ENCODE assay signal across 21 mouse cellular contexts in the genomic region with DNA sequence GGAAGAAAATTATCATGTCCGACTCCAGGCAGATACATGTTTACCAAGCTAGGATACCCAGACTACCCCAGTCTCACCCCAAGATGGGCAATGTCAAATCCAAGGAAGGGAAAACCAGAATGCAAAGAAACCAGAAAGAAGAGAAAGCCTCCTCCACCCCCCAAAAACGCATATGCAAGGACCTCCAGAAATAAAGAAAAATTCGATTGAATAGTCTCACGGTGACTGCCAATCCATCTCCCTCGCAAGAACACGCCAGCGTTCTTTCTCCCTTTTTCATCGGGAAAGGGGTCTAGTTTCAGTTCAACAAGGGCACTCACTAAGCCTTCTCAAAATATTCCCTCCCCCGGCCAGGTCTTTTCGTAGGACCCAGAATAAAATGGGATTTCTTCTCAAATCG. TPM values are rescaled to one million over a fixed set of nuclear protein-coding genes. Genes with fewer than 3 reads are reported as not detected.
DNase-seq lines count a peak whose midpoint lies in the region; ATAC-seq and TF ChIP-seq lines count a peak whose summit lies in the region.
"Had no signal": no experiment of that assay in that cellular context is flagged by ENCODE, and none has a peak within 500 bp of the region (broad histone marks: within the 10 kb centered on the region; RNA-seq: fewer than 3 reads in every experiment).

No protein-coding gene starts in this region.

- peak overlapping the region; percentile 3; the same call in 1 of the 2 replicates for H3K4me2 ChIP-seq in forebrain, embryonic 13.5 days
- peak overlapping the region; percentile 71 for H3K4me2 ChIP-seq in hindbrain, embryonic 14.5 days (replicated peaks)
- H3K4me2 ChIP-seq in midbrain, embryonic 14.5 days (ENCODE audit: low read length): peak overlapping the region; percentile 72
- H3K4me2 ChIP-seq: embryonic facial prominence, embryonic 13.5 days; liver, embryonic 12.5 days; lung, embryonic 14.5 days had no signal

- peak overlapping the region; percentile 10 for H3K4me3 ChIP-seq in forebrain, embryonic 13.5 days
- peak overlapping the region; percentile 40 for H3K4me3 ChIP-seq in hindbrain, embryonic 14.5 days (replicated peaks; ENCODE audit: low read length)
- peak overlapping the region; percentile 33 for H3K4me3 ChIP-seq in midbrain, embryonic 14.5 days (replicated peaks; ENCODE audit: low read depth, low read length)
- H3K4me3 ChIP-seq in gastrocnemius, adult 2 months: no peak overlapping the region
- H3K4me3 ChIP-seq: embryonic facial prominence, embryonic 13.5 days; liver, embryonic 12.5 days had no signal

- H3K27ac ChIP-seq in forebrain, embryonic 13.5 days: peak overlapping the region; percentile 31; the same call in 1 of the 2 replicates
- peak overlapping the region; percentile 94 for H3K27ac ChIP-seq in hindbrain, embryonic 14.5 days
- H3K27ac ChIP-seq in midbrain, embryonic 14.5 days (replicated peaks; ENCODE audit: low read depth, low read length): peak overlapping the region; percentile 96
- no peak overlapping the region for H3K27ac ChIP-seq in gastrocnemius, adult 2 months
- H3K27ac ChIP-seq: embryonic facial prominence, embryonic 13.5 days; liver, embryonic 12.5 days; macrophage had no signal

- TF ChIP-seq CTCF in brain, embryonic 14.5 days (IDR thresholded peaks at IDR 0.05; ENCODE audit: borderline replicate concordance, extremely low read depth, insufficient read depth, insufficient read length): no peak
- TF ChIP-seq CTCF in gastrocnemius, adult 2 months (IDR thresholded peaks at IDR 0.05): no peak

- H3K4me1 ChIP-seq in forebrain, embryonic 13.5 days: peaks cover 17% of the 10 kb centered on the region
- H3K4me1 ChIP-seq in hindbrain, embryonic 14.5 days (replicated peaks; ENCODE audit: control insufficient read depth, insufficient read depth, low read length): 0 out of 2 replicates have a peak, but pooled peaks cover 10% of the 10 kb centered on the region
- peaks cover 9% of the 10 kb centered on the region for H3K4me1 ChIP-seq in midbrain, embryonic 14.5 days (ENCODE audit: control insufficient read depth, insufficient read depth, low read length)
- H3K4me1 ChIP-seq: liver, embryonic 12.5 days had no signal

- H3K27me3 ChIP-seq in forebrain, embryonic 13.5 days: peaks cover 96% of the 10 kb centered on the region
- H3K27me3 ChIP-seq in hindbrain, embryonic 14.5 days (ENCODE audit: control insufficient read depth, insufficient read depth, low read length): peaks cover 70% of the 10 kb centered on the region
- H3K27me3 ChIP-seq in midbrain, embryonic 14.5 days (ENCODE audit: control insufficient read depth, insufficient read depth, low read length): peaks cover 52% of the 10 kb centered on the region

- no peak for TF ChIP-seq POLR2A in brain, embryonic 14.5 days (IDR thresholded peaks at IDR 0.05; ENCODE audit: borderline replicate concordance, extremely low read depth, insufficient read depth, insufficient read length, poor library complexity, severe bottlenecking)

- no peaks in the 10 kb centered on the region for H3K36me3 ChIP-seq in forebrain, embryonic 13.5 days (ENCODE audit: poor library complexity, severe bottlenecking)
- H3K36me3 ChIP-seq in hindbrain, embryonic 14.5 days (replicated peaks; ENCODE audit: control insufficient read depth, insufficient read depth): no peaks in the 10 kb centered on the region
- no peaks in the 10 kb centered on the region for H3K36me3 ChIP-seq in midbrain, embryonic 14.5 days (ENCODE audit: control insufficient read depth, insufficient read depth, low read length)
- H3K36me3 ChIP-seq: embryonic facial prominence, embryonic 13.5 days; liver, embryonic 12.5 days had no signal

- intact Hi-C loops in gastrocnemius, adult 2 months (cut with DNase I): no loop called here
- intact Hi-C loops in left cerebral cortex, postnatal 25 days (cut with DNase I): loop anchor here (10.0 kb wide), 1 partner anchor 620 kb away; no protein-coding TSS in a partner anchor

- H3K9ac ChIP-seq in forebrain, embryonic 13.5 days: peak overlapping the region; percentile 13; the same call in 1 of the 2 replicates
- H3K9ac ChIP-seq in hindbrain, embryonic 14.5 days: peak overlapping the region; percentile 72
- H3K9ac ChIP-seq in midbrain, embryonic 14.5 days (replicated peaks; ENCODE audit: low read length): peak overlapping the region; percentile 72
- H3K9ac ChIP-seq: embryonic facial prominence, embryonic 13.5 days; liver, embryonic 12.5 days; lung, embryonic 14.5 days had no signal

- WGBS in forebrain, embryonic 13.5 days: under 1% methylated on average over 11 of the region's 11 CpGs
- 1% methylated on average over 11 of the region's 11 CpGs for WGBS in hindbrain, embryonic 14.5 days
- WGBS in midbrain, embryonic 14.5 days: 1% methylated on average over 11 of the region's 11 CpGs

- DNase-seq in brain, embryonic 14.5 days (ENCODE audit: low read depth): peak; percentile 37
- DNase-seq in hindbrain, embryonic 14.5 days (ENCODE audit: low spot score): no peak
- DNase-seq in midbrain, embryonic 14.5 days: peak; percentile 45
- no peak for DNase-seq in urinary bladder, adult 2 months (ENCODE audit: low spot score)
- DNase-seq in gastrocnemius, adult 2 months: no peak
- DNase-seq in layer of hippocampus, adult 9-11 months: no peak
- DNase-seq in left cerebral cortex, postnatal 25 days (ENCODE audit: low spot score in 2 of 2): no peak

- ATAC-seq in forebrain, embryonic 13.5 days: no peak
- ATAC-seq in hindbrain, embryonic 14.5 days (ENCODE audit: low FRiP score): no peak
- no peak for ATAC-seq in midbrain, embryonic 14.5 days (ENCODE audit: low FRiP score, low TSS enrichment)
- ATAC-seq: liver, embryonic 12.5 days had no signal

- no peaks in the 10 kb centered on the region for H3K9me3 ChIP-seq in forebrain, embryonic 13.5 days (replicated peaks)
- no peaks in the 10 kb centered on the region for H3K9me3 ChIP-seq in hindbrain, embryonic 14.5 days (ENCODE audit: control insufficient read depth, low read length)
- H3K9me3 ChIP-seq in midbrain, embryonic 14.5 days (ENCODE audit: control insufficient read depth, low read length): no peaks in the 10 kb centered on the region
- H3K9me3 ChIP-seq: embryonic facial prominence, embryonic 13.5 days; liver, embryonic 12.5 days had no signal

RNA-seq across cellular contexts. Expression of gene Lhx5, which starts 6.8 kb away (rescaled TPM):
- 9.3 and 30.0 TPM in 2 replicates for polyA plus RNA-seq in brain, embryonic 14.5 days (2012; rRNA removed)
- 9.6 and 16.0 TPM in 2 replicates for polyA plus RNA-seq in forebrain, embryonic 13.5 days (2015; fragmentation: Nextera tagmentation; extraction: Ambion mirVana)
- 20.4 and 23.1 TPM in 2 replicates for polyA plus RNA-seq in hindbrain, embryonic 14.5 days (2014; fragmentation: Nextera tagmentation; extraction: Ambion mirVana)
- 34.1 and 44.9 TPM in 2 replicates for polyA plus RNA-seq in midbrain, embryonic 14.5 days (2014; fragmentation: Nextera tagmentation; extraction: Ambion mirVana)
- not detected in 2 replicates for polyA plus RNA-seq in urinary bladder, adult 2 months (2012; rRNA removed)
- total RNA-seq in gastrocnemius, adult 2 months (2021): not detected
- under 1 TPM; 0.21 to 0.25 TPM for total RNA-seq in left cerebral cortex, postnatal 25 days (2021)
- total RNA-seq: adrenal gland, postnatal 10 days; common myeloid progenitor, adult 5-6 weeks; gastrocnemius, adult 8-10 months; heart, adult 18-20 months; monocyte, adult 5-6 weeks had no signal
- polyA plus RNA-seq: heart, embryonic 14.5 days; liver, embryonic 12.5 days; lung, embryonic 14.5 days; macrophage had no signal

RNA-seq across cellular contexts. Expression of gene Sdsl, which starts 48.0 kb away (rescaled TPM):
- polyA plus RNA-seq in brain, embryonic 14.5 days (2012; rRNA removed): 8.6 and 8.9 TPM in 2 replicates
- 4.8 and 5.1 TPM in 2 replicates for polyA plus RNA-seq in forebrain, embryonic 13.5 days (2015; fragmentation: Nextera tagmentation; extraction: Ambion mirVana)
- 6.1 and 7.7 TPM in 2 replicates for polyA plus RNA-seq in hindbrain, embryonic 14.5 days (2014; fragmentation: Nextera tagmentation; extraction: Ambion mirVana)
- 6.0 TPM in 2 replicates for polyA plus RNA-seq in midbrain, embryonic 14.5 days (2014; fragmentation: Nextera tagmentation; extraction: Ambion mirVana)
- 7.4 and 8.4 TPM in 2 replicates for polyA plus RNA-seq in urinary bladder, adult 2 months (2012; rRNA removed)
- total RNA-seq in gastrocnemius, adult 2 months (2021): 1 to 10 TPM in 1 of 2 experiments, under 1 TPM in 1; 0.41 to 1.1 TPM
- total RNA-seq in left cerebral cortex, postnatal 25 days (2021): 1 to 10 TPM; 4.6 to 6.4 TPM
- total RNA-seq: monocyte, adult 5-6 weeks had no signal
- polyA plus RNA-seq: macrophage had no signal

RNA-seq across cellular contexts. Expression of gene Sds, which starts 51.7 kb away (rescaled TPM):
- polyA plus RNA-seq in brain, embryonic 14.5 days (2012; rRNA removed): not detected in 2 replicates
- not detected in 2 replicates for polyA plus RNA-seq in forebrain, embryonic 13.5 days (2015; fragmentation: Nextera tagmentation; extraction: Ambion mirVana)
- polyA plus RNA-seq in hindbrain, embryonic 14.5 days (2014; fragmentation: Nextera tagmentation; extraction: Ambion mirVana): not detected in 2 replicates
- polyA plus RNA-seq in midbrain, embryonic 14.5 days (2014; fragmentation: Nextera tagmentation; extraction: Ambion mirVana): 0.55 TPM in 1 of 2 replicates, not detected in the other
- not detected in 2 replicates for polyA plus RNA-seq in urinary bladder, adult 2 months (2012; rRNA removed)
- under 1 TPM; 0.26 to 0.70 TPM for total RNA-seq in gastrocnemius, adult 2 months (2021)
- under 1 TPM in 1 of 2 experiments, not detected in 1; 0.27 TPM for total RNA-seq in left cerebral cortex, postnatal 25 days (2021)
- total RNA-seq: common myeloid progenitor, adult 5-6 weeks; layer of hippocampus, postnatal 14 days; left cerebral cortex, postnatal 4 days; monocyte, adult 5-6 weeks had no signal
- polyA plus RNA-seq: embryonic facial prominence, embryonic 13.5 days; heart, embryonic 14.5 days; liver, embryonic 12.5 days; lung, embryonic 14.5 days; macrophage; stomach, embryonic 14.5 days had no signal

Comparison
In these comparisons a context has a peak if more than half of its experiments do, and no peak if none do; other contexts are left out.
1. DNase-seq: peak in brain, embryonic 14.5 days (single experiment) and midbrain, embryonic 14.5 days (single experiment); none in hindbrain, embryonic 14.5 days (single experiment), urinary bladder, adult 2 months (single experiment), gastrocnemius, adult 2 months (single experiment), layer of hippocampus, adult 9-11 months (single experiment) and left cerebral cortex, postnatal 25 days (0 of 2).
2. H3K4me2 ChIP-seq: peak in every context shown above with its lines; median percentile 72 in midbrain, embryonic 14.5 days; 71 in hindbrain, embryonic 14.5 days; 3 in forebrain, embryonic 13.5 days.
3. H3K9ac ChIP-seq: peak in every context shown above with its lines; median percentile 72 in hindbrain, embryonic 14.5 days; 72 in midbrain, embryonic 14.5 days; 13 in forebrain, embryonic 13.5 days.
4. RNA of gene Lhx5, which starts 6.8 kb away (polyA plus RNA-seq): 34.1 to 44.9 TPM in midbrain, embryonic 14.5 days, 9.3 to 30.0 TPM in brain, embryonic 14.5 days, 20.4 to 23.1 TPM in hindbrain, embryonic 14.5 days and 9.6 to 16.0 TPM in forebrain, embryonic 13.5 days; not detected in urinary bladder, adult 2 months; every median in the first group is over 10 times any median in the second.